Mouse (Mus musculus) limb, embryonic 15.5 days (tissue): Measurements from ENCODE around the gene Ube2e1. TPM values are rescaled to one million over a fixed set of nuclear protein-coding genes. Genes with fewer than 3 reads are reported as not detected.

Experiments used
- ATAC-seq: fragments of 200-750 bp; cut with Nextera tagmentation; 2 replicates; pipeline ENCODE4 v1.8.0; 2017; ENCODE audit warnings: low read depth, moderate TSS enrichment; ENCODE audit not compliant: insufficient number of reproducible peaks, low FRiP score, low TSS enrichment
- H3K27ac ChIP-seq: fragments of 300-500 bp; sonication (generic); 2 replicates; pipeline ENCODE4 v1.5.1; 2015; ENCODE audit warnings: moderate library complexity, mild to moderate bottlenecking, inconsistent platforms
- H3K27me3 ChIP-seq: fragments of 300-500 bp; sonication (generic); 2 replicates; pipeline ENCODE4 v1.6.1; 2015; ENCODE audit warnings: inconsistent platforms
- H3K36me3 ChIP-seq: fragments of 300-500 bp; sonication (generic); 2 replicates; pipeline ENCODE4 v1.6.1; 2015; ENCODE audit warnings: inconsistent platforms
- H3K4me1 ChIP-seq: fragments of 300-500 bp; sonication (generic); 2 replicates; pipeline ENCODE4 v1.6.1; 2015; ENCODE audit warnings: inconsistent platforms
- H3K4me2 ChIP-seq: fragments of 300-500 bp; sonication (generic); 2 replicates; pipeline ENCODE4 v1.6.1; 2015; ENCODE audit warnings: mild to moderate bottlenecking, inconsistent platforms
- H3K4me3 ChIP-seq: fragments of 300-500 bp; sonication (generic); 2 replicates; pipeline ENCODE4 v1.5.1; 2015; ENCODE audit warnings: mild to moderate bottlenecking, inconsistent platforms
- H3K9ac ChIP-seq: fragments of 300-500 bp; sonication (generic); 2 replicates; pipeline ENCODE4 v1.6.1; 2015; ENCODE audit warnings: inconsistent platforms
- H3K9me3 ChIP-seq: fragments of 300-500 bp; sonication (generic); 2 replicates; pipeline ENCODE4 v1.6.1; 2016; ENCODE audit warnings: inconsistent platforms
- WGBS: fragments of 180-500 bp; shearing (Covaris S2); methylation state at CpG from one replicate; pipeline ENCODE4 v1.1.7; 2015; 5-methylcytosine and 5-hydroxymethylcytosine counted together
- polyA plus RNA-seq: library from polyadenylated mRNA; unstranded; fragments of >200 nt; fragmentation: Nextera tagmentation; extraction: Ambion mirVana; gene quantifications from 2 replicates; pipeline ENCODE4 v1.2.1, GENCODE M21; 2015

Gene Ube2e1
- polyA plus RNA-seq, 1 experiment from 2014 or later: 153 TPM

GRCm38 (mm10) chr14:18353525-18353924 lies 21.9 kb upstream of the Ube2e1 start:
- Histone ChIP-seq H3K9ac (no peak overlapping the region), H3K27me3 (no peaks in the 10 kb centered on the region), H3K4me3 (no peak overlapping the region), H3K4me1 (no peaks in the 10 kb centered on the region), H3K4me2 (no peak overlapping the region), H3K9me3 (no peaks in the 10 kb centered on the region), H3K27ac (no peak overlapping the region), H3K36me3 (no peaks in the 10 kb centered on the region)
- 59% methylated on average over 3 of the region's 3 CpGs for whole genome bisulfite sequencing
- no peak for ATAC-seq

GRCm38 (mm10) chr14:18352934-18353333 lies 21.3 kb upstream of the Ube2e1 start:
- Histone ChIP-seq H3K36me3 (no peaks in the 10 kb centered on the region), H3K4me1 (no peaks in the 10 kb centered on the region), H3K27me3 (no peaks in the 10 kb centered on the region), H3K4me3 (no peak overlapping the region), H3K9ac (no peak overlapping the region), H3K4me2 (no peak overlapping the region), H3K9me3 (no peaks in the 10 kb centered on the region), H3K27ac (no peak overlapping the region)
- no peak for ATAC-seq
- WGBS: 72% methylated on average over 3 of the region's 3 CpGs

- Histone ChIP-seq H3K4me2 (no peak overlapping the region), H3K36me3 (no peaks in the 10 kb centered on the region), H3K9ac (no peak overlapping the region), H3K9me3 (no peaks in the 10 kb centered on the region), H3K27ac (no peak overlapping the region), H3K4me3 (no peak overlapping the region), H3K27me3 (no peaks in the 10 kb centered on the region), H3K4me1 (no peaks in the 10 kb centered on the region)
- no peak for ATAC-seq
- WGBS: 94% methylated on average over 1 of the region's 1 CpGs
Measured at GRCm38 (mm10) chr14:18350680-18351079, 19.0 kb upstream of the Ube2e1 start.

- Histone ChIP-seq H3K27ac (no peak overlapping the region), H3K9me3 (no peaks in the 10 kb centered on the region), H3K36me3 (no peaks in the 10 kb centered on the region), H3K9ac (no peak overlapping the region), H3K4me2 (no peak overlapping the region), H3K4me3 (no peak overlapping the region), H3K27me3 (no peaks in the 10 kb centered on the region), H3K4me1 (no peaks in the 10 kb centered on the region)
- 59% methylated on average over 5 of the region's 5 CpGs for WGBS
- no peak for ATAC-seq
Measured at GRCm38 (mm10) chr14:18349871-18350270, 18.2 kb upstream of the Ube2e1 start.

GRCm38 (mm10) chr14:18343589-18343988 lies 11.9 kb upstream of the Ube2e1 start:
- H3K4me3 ChIP-seq: no peak overlapping the region
- ATAC-seq: no peak
- no peaks in the 10 kb centered on the region for H3K36me3 ChIP-seq
- no peaks in the 10 kb centered on the region for H3K9me3 ChIP-seq
- H3K9ac ChIP-seq: no peak overlapping the region
- no peak overlapping the region for H3K27ac ChIP-seq
- no peaks in the 10 kb centered on the region for H3K4me1 ChIP-seq
- 47% methylated on average over 4 of the region's 4 CpGs for WGBS
- no peaks in the 10 kb centered on the region for H3K27me3 ChIP-seq
- no peak overlapping the region for H3K4me2 ChIP-seq

- 82% methylated on average over 2 of the region's 2 CpGs for WGBS
- ATAC-seq: no peak
- no peaks in the 10 kb centered on the region for H3K36me3 ChIP-seq
Measured at GRCm38 (mm10) chr14:18342749-18343148, 11.1 kb upstream of the Ube2e1 start.

GRCm38 (mm10) chr14:18341088-18341487 lies 9.4 kb upstream of the Ube2e1 start:
- no peaks in the 10 kb centered on the region for H3K27me3 ChIP-seq
- no peak overlapping the region for H3K9ac ChIP-seq
- no peak for ATAC-seq
- WGBS: 61% methylated on average over 3 of the region's 3 CpGs
- H3K4me2 ChIP-seq: no peak overlapping the region
- H3K4me1 ChIP-seq: no peaks in the 10 kb centered on the region
- H3K36me3 ChIP-seq: no peaks in the 10 kb centered on the region
- H3K9me3 ChIP-seq: no peaks in the 10 kb centered on the region
- no peak overlapping the region for H3K27ac ChIP-seq
- no peak overlapping the region for H3K4me3 ChIP-seq

More at GRCm38 (mm10) chr14:18342749-18343148, 11.1 kb upstream of the Ube2e1 start:
- no peak overlapping the region for H3K27ac ChIP-seq
- H3K9ac ChIP-seq: no peak overlapping the region
- H3K9me3 ChIP-seq: no peaks in the 10 kb centered on the region
- no peaks in the 10 kb centered on the region for H3K27me3 ChIP-seq
- no peak overlapping the region for H3K4me2 ChIP-seq
- H3K4me3 ChIP-seq: no peak overlapping the region
- no peaks in the 10 kb centered on the region for H3K4me1 ChIP-seq

GRCm38 (mm10) chr14:18336106-18336505 lies 4.4 kb upstream of the Ube2e1 start:
- Histone ChIP-seq H3K4me3 (no peak overlapping the region), H3K9me3 (no peaks in the 10 kb centered on the region), H3K4me1 (no peaks in the 10 kb centered on the region), H3K9ac (no peak overlapping the region), H3K27me3 (no peaks in the 10 kb centered on the region), H3K4me2 (no peak overlapping the region), H3K27ac (no peak overlapping the region), H3K36me3 (no peaks in the 10 kb centered on the region)
- no peak for ATAC-seq

- peak; percentile 70 for ATAC-seq
- WGBS: 1% methylated on average over 62 of the region's 99 CpGs
- no peaks in the 10 kb centered on the region for H3K27me3 ChIP-seq
- H3K4me1 ChIP-seq: peaks cover 27% of the 10 kb centered on the region
- H3K36me3 ChIP-seq: 0 out of 2 replicates have a peak, but pooled peaks cover 3% of the 10 kb centered on the region
- peak overlapping the region; percentile 88 for H3K4me3 ChIP-seq
- peak overlapping the region; percentile 89 for H3K27ac ChIP-seq
- no peaks in the 10 kb centered on the region for H3K9me3 ChIP-seq
- peak overlapping the region; percentile 93 for H3K9ac ChIP-seq
- peak overlapping the region; percentile 76 for H3K4me2 ChIP-seq
Measured at GRCm38 (mm10) chr14:18330789-18331692, 618 bp downstream of the Ube2e1 start.

GRCm38 (mm10) chr14:18326968-18327672 lies 4.5 kb downstream of the Ube2e1 start:
- no peak for ATAC-seq
- peak overlapping the region; percentile 40 for H3K4me3 ChIP-seq
- no peak overlapping the region for H3K27ac ChIP-seq
- H3K4me1 ChIP-seq: peaks cover 27% of the 10 kb centered on the region
- 5% methylated on average over 35 of the region's 37 CpGs for WGBS
- 0 out of 2 replicates have a peak overlapping the region, but pooled peaks have one; percentile 5 for H3K9ac ChIP-seq
- H3K27me3 ChIP-seq: no peaks in the 10 kb centered on the region
- no peaks in the 10 kb centered on the region for H3K9me3 ChIP-seq
- H3K36me3 ChIP-seq: 0 out of 2 replicates have a peak, but pooled peaks cover 3% of the 10 kb centered on the region
- H3K4me2 ChIP-seq: peak overlapping the region; percentile 67

- Histone ChIP-seq H3K4me1 (no peaks in the 10 kb centered on the region), H3K36me3 (no peaks in the 10 kb centered on the region), H3K9me3 (no peaks in the 10 kb centered on the region), H3K9ac (no peak overlapping the region), H3K4me2 (no peak overlapping the region), H3K27me3 (no peaks in the 10 kb centered on the region), H3K4me3 (no peak overlapping the region), H3K27ac (no peak overlapping the region)
- 67% methylated on average over 11 of the region's 11 CpGs for WGBS
- no peak for ATAC-seq
Measured at GRCm38 (mm10) chr14:18317457-18318411, 13.9 kb downstream of the Ube2e1 start.
